Mouse (Mus musculus): ENCODE data around the gene S1pr4.

DNA sequence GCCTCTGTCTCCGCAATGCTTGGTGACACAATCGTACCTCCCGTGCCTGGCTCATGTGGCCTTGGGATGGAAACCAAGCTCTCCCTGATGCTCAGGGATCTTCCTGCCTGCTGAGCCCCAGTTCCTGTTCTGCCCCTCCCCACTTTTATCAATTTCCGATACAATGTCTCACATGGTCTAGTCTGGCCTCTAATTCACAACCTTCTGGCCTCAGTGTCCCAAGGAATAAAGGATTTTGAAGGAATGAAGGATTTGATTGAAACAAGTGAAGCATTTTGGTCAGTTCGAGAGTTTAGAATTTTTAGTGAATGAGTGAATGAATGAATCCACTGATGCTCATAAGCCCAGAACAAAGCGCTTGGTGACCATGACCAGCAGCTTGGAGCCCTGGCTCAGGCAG lies 23.2 kb upstream of the S1pr4 start:
- TF ChIP-seq CTCF (conservative IDR thresholded peaks at IDR 0.05; ENCODE audit: insufficient read depth, insufficient read length, low read depth, low read length) (no peak), POLR2A (IDR thresholded peaks at IDR 0.05; ENCODE audit: low read depth, low read length) (no peak)

All from kidney, adult 2 months (tissue).